Mouse (Mus musculus) urinary bladder, postnatal 25 days (tissue): ENCODE measurements around the gene Pdlim3.

Experiments
- DNase-seq: peaks from one replicate; pipeline ENCODE4 v3.0.0; 2022; ENCODE audit warnings: low spot score

The Pdlim3 gene

GRCm38 (mm10) chr8:45905591-45906250, 20.5 kb downstream of the Pdlim3 start:
- DNase-seq: no peak

- DNase-seq: no peak
These were observed 21.0 kb downstream of the Pdlim3 start for GRCm38 (mm10) chr8:45906251-45906619.

GRCm38 (mm10) chr8:45913707-45914106, 28.4 kb downstream of the Pdlim3 start:
- DNase-seq: no peak

GRCm38 (mm10) chr8:45916496-45916895, 31.2 kb downstream of the Pdlim3 start:
- no peak for DNase-seq

- DNase-seq: no peak
These were observed 31.9 kb downstream of the Pdlim3 start for GRCm38 (mm10) chr8:45917040-45917679.

GRCm38 (mm10) chr8:45918891-45919290, 33.6 kb downstream of the Pdlim3 start:
- no peak for DNase-seq

GRCm38 (mm10) chr8:45920392-45920791, 35.1 kb downstream of the Pdlim3 start:
- DNase-seq: no peak

- no peak for DNase-seq
These were observed 36.9 kb downstream of the Pdlim3 start for GRCm38 (mm10) chr8:45922116-45922515.

- DNase-seq: peak; percentile 99
These were observed 49.3 kb downstream of the Pdlim3 start, which contains the start of gene Ccdc110 for GRCm38 (mm10) chr8:45934582-45935014. TSS of gene Ccdc110 (plus strand) at chr8:45934619.

- no peak for DNase-seq
These were observed 51.7 kb downstream of the Pdlim3 start for GRCm38 (mm10) chr8:45936986-45937385.

GRCm38 (mm10) chr8:45946283-45946682, 61.0 kb downstream of the Pdlim3 start:
- no peak for DNase-seq

GRCm38 (mm10) chr8:45950622-45951021, 65.4 kb downstream of the Pdlim3 start:
- DNase-seq: no peak
